Mouse (Mus musculus) megakaryocyte progenitor cell, adult 5-6 weeks (primary cell): ENCODE measurements around the gene Gm45713. TPM values are rescaled to one million over a fixed set of nuclear protein-coding genes. Genes with fewer than 3 reads are reported as not detected.

Source experiments
- ATAC-seq: replicated peaks from 2 replicates; pipeline ENCODE4 v1.8.0; 2016; ENCODE audit warnings: mild to moderate bottlenecking, moderate TSS enrichment, inconsistent platforms; ENCODE audit not compliant: poor library complexity
- total RNA-seq, 2 experiments: library from RNA; stranded (forward) in 1 of 2; stranded (reverse) in 1 of 2; fragments of 157-497, 149-512 nt in 1 of 2; fragments of 200-1000 nt in 1 of 2; gene quantifications; 2 replicates each; pipeline versions ENCODE4 v1.2.3 to v1.2.4; 2015 to 2017

Gm45713 gene
- total RNA-seq, 2 experiments from 2014 or later, result not detected

DNA sequence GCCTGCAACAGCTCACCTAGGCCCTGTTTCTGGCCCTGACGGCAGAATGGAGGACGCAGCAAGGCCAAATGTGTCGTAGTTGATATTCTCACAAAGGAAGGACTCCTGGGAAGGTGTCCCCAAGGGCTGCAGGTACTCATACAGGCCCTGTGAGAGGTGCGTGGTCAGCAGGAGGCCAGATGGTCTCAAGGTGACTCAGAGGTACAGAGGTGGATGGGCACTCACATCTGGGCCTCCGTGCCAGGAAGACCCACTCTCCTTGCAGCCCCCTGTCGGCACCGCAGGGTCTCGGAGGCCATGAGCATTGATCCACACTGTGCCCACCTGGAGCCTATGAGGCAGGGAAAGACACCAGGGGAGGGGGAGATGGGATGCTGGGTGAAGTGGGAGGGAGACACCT is 9.4 kb upstream of the Gm45713 start:
- ATAC-seq, result no peak

DNA sequence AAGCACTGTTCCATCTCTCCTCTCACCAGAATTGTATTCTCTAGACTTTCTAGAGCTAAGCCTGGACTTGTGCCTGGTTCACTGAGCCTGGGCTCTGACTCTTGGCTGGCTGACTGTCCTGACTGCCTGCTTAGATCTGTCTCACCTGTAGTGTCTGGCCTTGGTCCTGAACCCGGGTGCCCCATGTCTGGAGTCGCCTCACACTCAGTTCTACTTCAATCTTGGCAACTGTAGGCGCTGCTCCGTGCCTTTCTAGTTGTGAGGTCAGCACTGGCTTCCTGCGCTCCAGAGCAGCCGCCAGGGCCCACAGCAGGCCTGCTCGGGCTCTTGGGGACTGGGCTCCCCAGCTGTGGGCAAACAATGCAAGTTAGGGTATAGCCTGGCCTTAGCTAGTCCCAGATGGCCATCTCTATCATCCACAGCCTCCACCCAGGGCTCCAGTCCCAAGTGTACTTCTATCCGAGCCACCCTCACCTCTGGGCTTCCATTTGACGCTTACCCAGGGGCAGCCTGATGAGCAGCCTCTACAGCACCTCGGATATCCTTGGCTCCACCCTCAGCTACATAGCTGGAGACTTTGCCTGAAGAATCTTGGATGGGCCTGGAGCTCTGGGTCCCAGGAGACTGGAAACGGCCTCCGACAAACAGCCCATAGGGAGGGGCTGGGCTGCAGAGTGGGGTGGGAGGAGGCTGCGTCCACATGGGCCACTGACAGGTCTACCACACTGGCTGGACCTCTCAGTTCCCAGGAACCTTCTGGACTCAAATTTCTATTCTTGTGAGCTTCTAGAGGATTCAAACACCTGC is 8.5 kb upstream of the Gm45713 start:
- no peak for ATAC-seq

DNA sequence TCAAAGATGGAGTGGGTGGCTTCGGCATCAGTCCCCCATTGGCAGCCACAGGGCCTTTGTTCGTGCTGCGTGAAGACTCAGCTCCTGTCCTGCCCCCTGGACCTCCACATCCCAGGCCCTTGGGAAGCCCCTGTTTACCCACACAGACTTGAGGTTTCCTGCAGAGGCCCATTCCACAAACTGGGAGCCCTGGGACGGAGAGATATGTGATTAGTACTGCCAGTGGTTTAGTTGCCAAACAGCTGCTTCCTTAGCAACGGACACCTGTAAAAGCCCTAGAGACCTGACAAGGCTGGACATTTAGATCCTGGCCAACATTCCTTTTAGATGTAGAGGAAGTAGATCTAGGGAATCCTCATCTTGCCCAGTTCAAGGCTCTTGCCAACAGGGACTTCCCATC is 5.9 kb upstream of the Gm45713 start:
- no peak for ATAC-seq

DNA sequence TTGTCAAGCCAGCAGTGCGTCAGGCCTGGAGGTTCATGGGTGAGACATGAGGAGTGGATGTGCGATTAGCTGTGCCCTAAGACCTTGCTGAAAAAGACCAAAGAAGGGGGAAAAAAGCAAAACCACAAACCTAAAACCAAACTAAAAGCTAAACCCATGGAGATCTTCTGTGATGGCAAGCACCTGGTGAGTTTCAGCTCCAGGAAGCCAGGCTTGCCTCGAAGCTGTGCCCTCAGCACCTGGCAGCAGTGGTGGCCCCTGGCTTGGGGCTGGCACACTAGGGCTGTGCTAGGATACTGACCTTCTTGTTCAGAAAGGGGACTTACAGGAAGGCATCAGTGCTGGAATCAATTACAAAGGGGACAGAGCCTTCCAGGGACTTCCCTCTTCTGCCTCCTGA is 5.3 kb upstream of the Gm45713 start:
- ATAC-seq, result no peak

DNA sequence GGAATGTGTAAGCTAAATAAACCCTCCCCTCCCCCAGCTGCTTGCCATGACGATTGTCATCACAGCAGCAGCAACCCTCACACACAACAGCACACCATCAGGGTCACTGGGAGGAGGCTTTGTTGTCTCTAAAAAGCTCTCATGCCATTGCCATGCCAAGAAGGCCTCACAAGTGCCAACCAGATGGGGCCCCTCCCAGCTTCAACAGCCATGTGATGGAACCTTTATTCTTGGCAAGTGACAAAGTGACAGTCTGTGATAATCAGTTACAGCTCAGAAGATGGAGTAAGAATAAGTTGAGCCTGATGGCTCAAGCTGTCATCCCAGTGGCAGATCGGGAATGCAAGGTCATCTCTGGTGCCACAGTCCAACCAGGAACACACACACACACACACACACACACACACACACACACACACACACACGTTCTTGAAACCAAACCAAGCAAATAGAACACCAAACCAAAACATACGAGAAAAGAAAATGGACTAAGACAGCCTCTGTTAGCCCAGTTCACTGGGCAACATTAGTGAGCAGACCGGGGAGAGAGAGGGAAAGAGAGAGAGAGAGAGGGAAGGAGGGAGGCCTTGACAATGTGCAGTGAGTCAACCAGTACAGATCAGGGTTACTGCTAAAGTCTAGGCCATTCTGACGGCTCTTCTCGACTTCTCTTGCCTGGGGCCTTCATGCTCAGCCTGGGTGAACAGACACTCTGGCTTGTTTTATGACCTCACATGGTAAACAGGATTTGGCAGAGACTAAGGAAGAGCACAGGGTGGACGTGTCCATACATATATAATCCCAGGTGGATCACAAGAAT is 4.1 kb upstream of the Gm45713 start:
- ATAC-seq, result peak; percentile 20

DNA sequence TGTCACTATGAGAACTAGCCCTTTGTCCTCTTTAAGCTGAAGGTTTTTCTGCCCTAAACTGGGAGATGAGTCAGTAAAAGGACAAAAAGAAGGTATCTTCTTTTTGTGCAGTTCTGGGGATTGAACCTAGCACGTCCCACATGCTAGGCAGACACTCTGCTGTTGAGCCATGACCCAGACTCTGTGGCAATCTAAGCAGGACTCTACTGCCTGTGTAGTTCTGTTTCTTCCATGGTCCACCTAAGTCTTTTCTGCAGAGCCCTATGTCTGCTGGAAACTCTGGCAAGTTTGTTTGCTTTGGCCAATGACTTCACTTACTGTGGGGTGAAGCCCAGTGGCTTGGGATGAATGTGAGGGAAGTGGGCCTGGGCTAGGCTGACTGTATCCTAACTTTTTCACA is 2.4 kb upstream of the Gm45713 start:
- ATAC-seq, result no peak

DNA sequence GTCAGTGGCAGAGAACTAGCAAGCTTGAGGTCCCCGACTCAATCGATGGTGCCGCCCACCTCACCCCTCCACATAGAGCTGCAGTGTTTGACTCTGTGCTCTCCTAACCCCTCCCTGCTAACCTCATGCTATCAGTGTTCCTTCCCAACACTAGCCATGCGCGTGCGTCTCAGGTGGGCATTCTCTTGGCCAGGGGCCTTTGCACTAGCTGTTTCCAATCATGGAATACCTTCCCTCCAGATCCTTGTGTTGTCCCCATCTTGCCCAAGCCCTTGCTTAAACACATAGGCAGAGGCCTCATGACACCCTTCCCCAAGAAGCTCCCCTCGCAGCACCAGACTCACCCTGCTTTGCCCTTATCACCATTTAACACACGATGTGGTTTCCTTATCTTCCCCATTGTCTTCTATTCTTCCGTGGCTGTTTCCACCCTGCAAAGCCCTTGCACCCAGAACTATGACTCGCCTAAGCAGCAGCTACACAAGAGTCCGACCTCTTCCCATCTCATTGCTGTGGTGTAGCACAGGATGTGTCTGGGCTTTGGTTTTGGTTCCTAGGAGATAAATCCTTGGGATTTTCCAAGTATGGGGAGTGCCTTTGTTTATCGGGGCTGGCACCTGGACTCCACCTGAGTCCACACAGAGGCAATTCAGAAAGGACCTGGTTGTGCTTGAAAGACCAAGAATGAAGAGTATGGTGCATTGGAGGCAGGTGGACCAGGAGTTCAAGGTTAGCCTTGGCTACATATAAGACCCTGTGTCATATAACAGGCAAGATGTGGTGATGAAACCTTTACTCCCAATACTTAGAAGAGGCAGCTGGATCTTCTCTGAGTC is 1.4 kb upstream of the Gm45713 start:
- peak; percentile 71 for ATAC-seq

DNA sequence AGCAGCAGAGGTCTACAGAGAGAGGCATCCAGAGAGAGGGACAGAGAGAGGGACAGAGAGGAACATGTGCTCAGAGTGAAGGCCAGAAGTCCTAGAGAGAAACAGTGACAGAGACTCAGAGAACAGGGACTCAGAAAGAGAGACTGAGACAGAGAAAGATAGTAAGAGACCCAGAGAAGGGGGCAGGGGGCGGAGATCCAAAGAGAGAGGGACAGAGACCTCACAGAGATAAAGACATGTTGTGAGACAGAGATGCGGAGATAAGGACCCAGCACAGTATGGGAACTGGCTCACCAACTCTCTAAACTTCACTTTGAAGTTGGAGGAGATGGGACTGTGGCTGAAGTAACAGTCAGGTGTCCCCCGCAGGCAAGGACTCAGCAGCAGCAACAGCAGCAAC is 661 bp downstream of the Gm45713 start:
- ATAC-seq, result no peak

DNA sequence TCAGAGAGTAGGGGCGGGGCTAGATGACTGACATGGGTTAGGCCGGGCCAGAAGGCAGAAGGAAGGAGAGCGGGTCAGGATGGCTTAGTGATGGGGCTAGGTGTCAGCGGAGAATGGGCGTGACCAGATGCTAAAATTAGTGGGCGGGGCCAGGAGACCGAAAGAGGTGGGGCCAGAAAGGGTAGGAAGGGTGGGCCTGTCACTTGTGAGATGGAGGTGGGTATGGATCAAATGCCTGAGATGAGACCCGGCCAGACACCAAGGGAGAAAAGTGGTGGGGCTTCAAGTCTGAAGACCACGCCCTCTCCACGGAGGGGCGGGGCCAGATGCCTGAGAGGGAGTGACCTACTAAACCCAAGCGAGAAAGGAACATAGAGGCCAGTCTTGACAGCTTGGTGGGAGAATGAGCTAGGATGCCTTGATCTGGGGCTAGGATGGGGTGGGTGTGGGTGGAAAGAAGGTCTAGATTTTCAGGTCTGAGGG is 1.4 kb downstream of the Gm45713 start:
- ATAC-seq, result peak; percentile 34

DNA sequence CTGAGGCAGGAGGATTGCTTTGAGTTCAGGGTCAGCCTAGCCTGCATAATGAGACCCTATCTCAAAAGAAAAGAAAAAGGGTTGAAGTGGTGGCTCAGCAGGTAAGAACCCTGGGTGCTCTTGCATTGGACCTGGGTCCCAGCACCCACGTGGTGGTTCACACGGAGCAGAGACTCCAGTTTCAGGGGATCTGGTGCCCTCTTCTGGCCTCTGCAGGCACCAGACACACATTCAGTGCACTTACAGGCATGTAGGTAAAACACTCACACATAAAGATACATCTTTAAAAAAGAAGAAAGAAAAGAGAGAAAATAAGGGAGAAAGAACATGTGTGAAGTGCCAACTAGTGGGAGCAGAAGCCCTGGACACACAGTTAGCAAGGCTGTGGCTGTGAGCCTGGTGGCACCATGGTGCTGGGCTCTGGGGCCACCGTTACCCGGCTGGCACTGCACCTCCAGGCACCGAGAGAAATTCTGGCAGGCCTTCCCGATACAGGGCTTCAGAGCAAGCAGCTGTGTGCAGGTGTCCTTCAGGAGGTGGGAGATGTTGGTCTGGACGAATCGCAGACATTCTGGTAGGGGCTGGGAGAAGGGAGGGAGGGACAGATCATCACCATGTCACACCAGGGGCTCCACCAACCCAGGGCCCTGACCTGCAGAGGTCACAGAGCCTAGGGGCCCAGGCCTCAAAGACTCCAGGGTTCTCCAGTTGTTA is 2.4 kb downstream of the Gm45713 start:
- ATAC-seq, result no peak

DNA sequence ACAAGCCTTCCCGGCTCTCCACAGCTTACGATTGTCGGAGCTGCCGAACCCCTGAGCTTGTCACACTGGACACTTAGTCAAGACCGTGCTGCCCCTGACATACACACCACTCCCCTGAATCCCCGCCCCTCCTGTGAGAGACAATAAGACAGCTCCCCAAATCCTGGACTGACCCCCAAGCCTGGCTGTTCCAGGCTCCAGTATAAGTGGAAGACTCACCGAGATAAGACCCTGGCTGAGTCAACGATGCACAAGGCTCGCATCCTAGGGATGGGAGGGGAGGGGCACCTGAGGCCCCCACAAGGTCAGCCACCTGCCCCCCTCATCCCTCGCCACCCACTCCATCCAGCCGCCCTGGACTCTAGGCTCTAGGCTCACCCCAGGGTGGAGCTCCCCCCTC is 4.2 kb downstream of the Gm45713 start:
- ATAC-seq, result no peak

DNA sequence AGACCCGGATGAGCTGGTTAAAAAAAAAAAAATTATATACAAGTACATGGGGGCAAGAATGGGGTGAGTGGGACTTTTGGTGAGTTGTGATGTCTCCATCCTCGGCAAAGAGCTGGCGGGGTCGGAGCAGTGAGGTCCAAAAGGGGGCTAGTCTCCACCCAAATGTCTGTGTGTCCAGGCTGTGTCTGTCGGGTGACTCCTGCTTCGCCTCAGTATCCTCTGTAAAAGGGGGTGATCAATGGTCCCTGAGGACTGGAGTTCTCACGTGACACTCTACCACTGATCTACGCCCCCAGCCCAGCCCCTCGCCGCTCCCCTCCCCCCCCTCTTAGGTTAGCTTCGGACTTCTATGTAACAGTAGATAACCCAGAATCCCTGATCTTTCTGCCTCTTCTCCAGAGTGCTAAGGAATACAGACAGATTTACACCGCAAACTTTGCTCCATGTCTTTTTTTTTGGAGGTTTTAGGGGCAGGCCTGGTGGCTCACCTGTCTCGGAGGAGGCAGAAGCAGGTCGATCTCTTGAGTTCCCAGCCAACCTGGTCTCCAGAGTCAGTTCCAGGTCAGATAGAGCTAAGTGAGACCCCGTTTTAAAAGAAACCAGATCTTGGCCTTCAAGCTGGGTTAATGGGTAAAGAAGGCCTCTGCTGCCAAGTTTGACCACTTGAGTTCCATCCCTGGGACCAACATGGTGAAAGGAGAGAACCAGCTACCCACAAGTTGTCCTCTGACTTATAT is 6.1 kb downstream of the Gm45713 start:
- ATAC-seq, result no peak

DNA sequence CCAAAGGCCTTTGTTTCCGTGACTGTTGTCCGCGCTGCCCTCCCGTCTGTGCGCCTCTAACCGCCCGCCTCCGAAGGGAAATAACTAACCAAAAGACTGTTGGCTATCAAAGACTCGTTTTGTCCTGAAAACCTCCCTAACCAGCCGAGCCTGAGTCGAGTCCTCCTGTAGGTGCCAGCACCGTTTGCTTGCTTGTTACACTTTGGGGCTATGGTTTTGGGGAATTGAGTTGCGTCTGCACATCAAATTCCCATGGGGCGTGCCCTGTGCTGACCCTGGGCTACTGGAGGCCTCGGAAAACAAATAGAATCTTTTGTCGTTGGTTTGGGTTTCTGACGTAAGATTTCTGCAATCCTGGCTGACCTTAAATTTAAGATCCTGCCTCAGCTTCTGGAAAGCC is 6.7 kb downstream of the Gm45713 start:
- peak; percentile 5; the same call in 1 of the 2 replicates for ATAC-seq

DNA sequence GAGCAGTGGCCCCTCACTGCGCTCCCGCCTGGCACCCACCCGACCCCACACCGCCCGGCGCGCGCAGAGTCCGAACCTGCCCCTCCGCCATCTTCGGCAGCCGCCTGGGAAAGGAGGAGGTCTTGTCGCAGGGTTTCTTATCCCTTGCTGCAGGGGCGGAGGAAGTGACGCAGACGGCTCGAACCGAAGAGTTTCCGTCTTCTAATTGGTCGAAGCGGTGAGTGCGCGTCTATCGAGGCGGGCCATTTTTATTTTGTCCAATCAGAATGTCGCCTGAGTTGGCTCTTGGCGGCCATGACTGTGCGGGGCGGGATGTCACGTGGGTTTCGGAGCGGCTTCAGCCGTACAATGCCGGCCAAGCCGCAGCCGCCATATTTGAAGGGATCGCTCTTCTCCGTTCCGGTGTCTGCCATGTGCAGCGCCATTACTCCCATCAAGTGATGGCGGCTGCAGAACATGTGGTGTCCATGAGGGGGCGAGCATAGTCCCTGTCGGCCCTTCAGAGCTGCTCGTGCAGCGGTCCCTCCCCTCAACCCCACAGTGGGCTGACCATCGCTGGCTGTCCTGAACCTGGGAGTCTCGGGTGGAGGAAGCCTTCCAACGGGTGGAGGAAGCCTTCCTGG is 7.3 kb downstream of the Gm45713 start, which contains the start of gene Rpl13a:
Gene Rpl13a, minus strand, starts transcription at position 138 of the 623 bp plus-strand sequence.
- ATAC-seq, result peak; percentile 66

DNA sequence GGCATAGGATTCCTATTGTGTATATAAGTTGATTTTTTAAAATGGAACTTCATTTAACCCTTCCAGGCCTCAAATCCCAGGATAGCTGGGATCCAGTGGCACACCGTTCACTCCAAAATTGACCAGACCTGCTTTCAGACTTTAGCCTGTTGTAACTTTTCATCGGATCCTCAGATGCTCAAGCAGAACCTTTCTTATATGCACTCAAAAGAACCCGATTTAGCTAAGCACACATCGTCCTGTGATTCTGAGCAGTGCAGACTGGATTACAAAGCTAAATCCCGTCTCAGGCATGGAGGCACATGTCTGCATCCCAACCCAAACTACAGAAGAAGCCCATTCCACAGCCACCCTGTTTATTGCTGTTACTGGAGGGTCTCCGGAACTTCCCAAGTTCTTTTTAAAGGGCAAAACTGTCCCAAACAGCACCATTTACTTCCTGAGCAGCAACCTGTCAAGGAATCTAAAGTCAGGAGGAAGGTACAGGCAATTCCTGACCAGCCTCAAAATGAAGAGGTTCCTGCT is 8.3 kb downstream of the Gm45713 start:
- no peak for ATAC-seq

DNA sequence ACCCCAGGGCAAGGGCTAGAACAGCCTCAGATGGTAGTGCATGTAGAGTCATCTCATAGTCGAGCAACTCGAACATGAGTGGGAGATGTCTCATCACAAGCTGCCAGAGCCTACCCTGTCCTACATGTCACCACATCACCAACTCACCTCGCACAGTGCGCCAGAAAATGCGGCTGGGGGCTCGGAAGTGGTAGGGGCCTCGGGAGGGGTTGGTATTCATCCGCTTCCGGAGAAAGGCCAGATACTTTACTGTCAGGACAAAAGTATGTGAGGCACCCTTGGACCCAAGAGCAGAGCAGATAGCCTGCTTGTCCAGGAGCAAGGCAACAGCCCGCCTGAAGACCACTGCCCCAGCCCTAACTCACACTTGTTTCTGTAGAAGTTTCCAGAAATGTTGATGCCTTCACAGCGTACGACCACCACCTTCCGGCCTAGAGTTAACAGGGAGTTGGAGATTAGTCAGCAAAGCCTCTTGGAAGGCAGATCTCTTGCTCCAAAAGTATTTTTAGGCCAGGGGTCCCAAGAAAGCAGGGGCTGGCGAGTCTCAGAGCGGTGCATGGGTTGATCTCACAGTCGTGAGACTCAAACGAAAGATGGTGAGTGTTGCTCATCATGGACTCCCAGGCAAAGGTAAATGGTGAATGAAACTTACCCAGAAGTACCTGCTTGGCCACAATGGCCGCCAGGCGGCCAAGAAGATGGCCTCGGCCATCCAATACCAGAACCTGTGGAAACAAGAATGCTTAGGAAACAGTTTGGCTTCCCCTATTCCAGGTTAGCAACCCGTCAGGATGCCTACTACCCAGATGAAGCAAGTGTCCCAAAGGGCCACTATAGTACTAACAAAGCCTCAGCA is 9.0 kb downstream of the Gm45713 start:
- no peak for ATAC-seq

DNA sequence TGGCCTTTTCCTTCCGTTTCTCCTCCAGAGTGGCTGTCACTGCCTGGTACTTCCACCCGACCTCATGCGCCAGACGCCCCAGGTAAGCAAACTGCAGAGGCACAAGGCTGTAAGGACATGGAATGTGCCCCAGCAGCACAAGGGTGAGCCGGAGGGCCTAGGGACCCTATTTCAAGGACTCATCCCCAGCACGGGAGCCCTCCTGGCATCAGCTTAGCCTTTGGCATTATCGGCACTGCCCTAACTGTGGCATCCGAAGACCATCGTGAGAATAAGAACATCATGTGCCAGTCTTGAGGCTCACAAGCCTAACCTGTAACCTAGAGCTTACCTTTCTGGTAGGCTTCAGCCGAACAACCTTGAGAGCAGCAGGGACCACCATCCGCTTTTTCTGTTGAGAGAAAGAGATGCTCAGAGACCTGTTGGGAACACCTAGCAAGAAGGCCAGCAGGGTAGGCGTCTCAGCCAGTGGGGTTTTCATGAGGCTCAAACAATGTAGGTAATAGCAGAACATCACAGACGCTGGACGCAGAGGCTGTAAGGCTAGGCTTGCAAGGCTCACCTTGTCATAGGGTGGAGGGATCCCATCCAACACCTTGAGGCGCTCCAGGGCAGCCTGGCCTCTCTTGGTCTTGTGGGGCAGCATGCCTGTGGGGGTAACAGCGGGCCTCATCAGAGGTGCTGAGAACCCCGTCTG is 9.7 kb downstream of the Gm45713 start:
- no peak for ATAC-seq
